11 mouse cellular contexts compared by ENCODE assay signal in the genomic region with DNA sequence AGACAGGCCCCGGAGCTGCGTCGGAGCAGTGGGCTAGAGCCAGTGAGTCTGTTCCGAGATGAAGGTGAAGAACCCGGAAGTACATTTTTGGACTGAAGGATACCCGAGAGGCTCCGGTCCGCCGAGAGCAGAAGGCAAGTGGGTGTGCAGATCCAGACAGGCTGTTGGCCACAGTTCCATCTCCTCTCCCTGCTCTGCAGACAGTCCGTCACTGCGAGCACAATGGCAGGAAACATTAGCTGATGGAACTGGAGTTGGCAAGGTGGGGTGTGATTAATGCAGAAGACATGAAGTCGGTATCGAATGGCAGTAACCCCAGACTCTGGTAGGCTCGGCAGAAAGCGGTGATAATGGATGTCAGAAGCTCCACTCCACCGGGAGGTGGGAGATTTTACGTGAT. TPM values are rescaled to one million over a fixed set of nuclear protein-coding genes. Genes with fewer than 3 reads are reported as not detected.
A peak's percentile ranks its signal among the peaks of the same experiment; 100 is the strongest.
DNase-seq lines count a peak whose midpoint lies in the region; ATAC-seq and TF ChIP-seq lines count a peak whose summit lies in the region.
"Had no signal": no experiment of that assay in that cellular context is flagged by ENCODE, and none has a peak within 500 bp of the region (broad histone marks: within the 10 kb centered on the region; RNA-seq: fewer than 3 reads in every experiment).

No protein-coding gene starts in this region.

- no peak for TF ChIP-seq CTCF in thymus, adult 2 months (IDR thresholded peaks at IDR 0.05; ENCODE audit: borderline replicate concordance, control insufficient read depth, extremely low read depth, insufficient read depth, low read length, poor library complexity)

- H3K4me1 ChIP-seq in lung, embryonic 15.5 days, result peaks cover 24% of the 10 kb centered on the region
- peaks cover 21% of the 10 kb centered on the region for H3K4me1 ChIP-seq in intestine, embryonic 16.5 days (ENCODE audit: control insufficient read depth, insufficient read depth, low read length)
- H3K4me1 ChIP-seq in thymus, adult 2 months (replicated peaks; ENCODE audit: control insufficient read depth, insufficient read depth, low read length), result no peaks in the 10 kb centered on the region

- DNase-seq in cerebellum, postnatal 10 days, result peak; percentile 48 to 49
- DNase-seq in cerebellum, adult 9-11 months, result no peak
- no peak for DNase-seq in lung, postnatal 14 days
- DNase-seq in thymus, adult 2 months, result no peak
- no peak for DNase-seq in spleen, postnatal 4 days (ENCODE audit: low spot score in 2 of 2)
- DNase-seq: midbrain, embryonic 14.5 days; thymus, postnatal 36 days had no signal

- 30% methylated on average over 17 of the region's 17 CpGs for WGBS in lung, embryonic 15.5 days
- 47% methylated on average over 17 of the region's 17 CpGs for WGBS in intestine, embryonic 16.5 days
- WGBS in thymus, adult 2 months, result 84% methylated on average over 17 of the region's 17 CpGs

- no peak for ATAC-seq in lung, embryonic 15.5 days (ENCODE audit: borderline replicate concordance, extremely low read depth, low FRiP score, low TSS enrichment)
- ATAC-seq in intestine, embryonic 16.5 days, result no peak

- no peaks in the 10 kb centered on the region for H3K36me3 ChIP-seq in lung, embryonic 15.5 days
- no peaks in the 10 kb centered on the region for H3K36me3 ChIP-seq in intestine, embryonic 16.5 days (ENCODE audit: control insufficient read depth, insufficient read depth, low read length)
- no peaks in the 10 kb centered on the region for H3K36me3 ChIP-seq in myocyte (ENCODE audit: control insufficient read depth, insufficient read depth)
- H3K36me3 ChIP-seq in thymus, adult 2 months (ENCODE audit: control insufficient read depth, insufficient read depth, low read length), result no peaks in the 10 kb centered on the region
- H3K36me3 ChIP-seq: limb, embryonic 13.5 days had no signal

- H3K4me2 ChIP-seq in lung, embryonic 15.5 days, result peak overlapping the region; percentile 21; the same call in 1 of the 2 replicates
- H3K4me2 ChIP-seq in intestine, embryonic 16.5 days (ENCODE audit: low read depth, low read length), result 0 out of 2 replicates have a peak overlapping the region, but pooled peaks have one; percentile 2
- peak overlapping the region; percentile 62 for H3K4me2 ChIP-seq in myocyte (ENCODE audit: low read depth)
- H3K4me2 ChIP-seq: limb, embryonic 13.5 days had no signal

- H3K27me3 ChIP-seq in lung, embryonic 15.5 days, result no peaks in the 10 kb centered on the region
- H3K27me3 ChIP-seq in intestine, embryonic 16.5 days (replicated peaks; ENCODE audit: control insufficient read depth, insufficient read depth, low read length), result no peaks in the 10 kb centered on the region
- no peaks in the 10 kb centered on the region for H3K27me3 ChIP-seq in myocyte (ENCODE audit: control insufficient read depth, insufficient read depth, insufficient read length)
- no peaks in the 10 kb centered on the region for H3K27me3 ChIP-seq in thymus, adult 2 months (ENCODE audit: control insufficient read depth, insufficient read depth, low read length)
- H3K27me3 ChIP-seq: limb, embryonic 13.5 days had no signal

- H3K79me2 ChIP-seq in myocyte (ENCODE audit: control insufficient read depth, insufficient read depth), result no peaks in the 10 kb centered on the region

- no peak overlapping the region for H3K4me3 ChIP-seq in lung, embryonic 15.5 days
- no peak overlapping the region for H3K4me3 ChIP-seq in intestine, embryonic 16.5 days (ENCODE audit: low read length)
- H3K4me3 ChIP-seq in myocyte, result no peak overlapping the region
- H3K4me3 ChIP-seq in thymus, adult 2 months (ENCODE audit: control insufficient read depth, insufficient read depth, low read length), result no peak overlapping the region
- H3K4me3 ChIP-seq: limb, embryonic 13.5 days had no signal

- no peak overlapping the region for H3ac ChIP-seq in myocyte (ENCODE audit: control insufficient read depth, insufficient read length)

- no peak for TF ChIP-seq POLR2A in myocyte (IDR thresholded peaks at IDR 0.05; ENCODE audit: insufficient read length, low read depth)
- no peak for TF ChIP-seq POLR2A in thymus, adult 2 months (IDR thresholded peaks at IDR 0.05; ENCODE audit: control insufficient read depth, extremely low read depth, insufficient read depth, low read length, poor library complexity)

- no peak overlapping the region for H3K27ac ChIP-seq in lung, embryonic 15.5 days
- no peak overlapping the region for H3K27ac ChIP-seq in intestine, embryonic 16.5 days (ENCODE audit: low read length)
- no peak overlapping the region for H3K27ac ChIP-seq in thymus, adult 2 months (ENCODE audit: control insufficient read depth, insufficient read depth, low read length)
- H3K27ac ChIP-seq: limb, embryonic 13.5 days had no signal

- H3K9ac ChIP-seq in lung, embryonic 15.5 days, result no peak overlapping the region
- no peak overlapping the region for H3K9ac ChIP-seq in intestine, embryonic 16.5 days (ENCODE audit: low read depth, low read length)
- H3K9ac ChIP-seq: limb, embryonic 13.5 days had no signal

- H3K9me3 ChIP-seq in lung, embryonic 15.5 days, result no peaks in the 10 kb centered on the region
- H3K9me3 ChIP-seq in intestine, embryonic 16.5 days (ENCODE audit: control insufficient read depth, low read length), result no peaks in the 10 kb centered on the region
- H3K9me3 ChIP-seq: limb, embryonic 13.5 days had no signal

TF ChIP-seq in myocyte, 11 proteins besides CTCF, POLR2A, EP300 and RAD21:
- no peak for TF ChIP-seq REST (IDR thresholded peaks at IDR 0.05; ENCODE audit: insufficient read depth, insufficient read length)

RNA-seq across cellular contexts. Expression of gene Vps8, which starts 20.9 kb away (rescaled TPM):
- 14.3 and 15.5 TPM in 2 replicates for polyA plus RNA-seq in lung, embryonic 15.5 days (2015; fragmentation: Nextera tagmentation; extraction: Ambion mirVana)
- 16.6 and 18.2 TPM in 2 replicates for polyA plus RNA-seq in intestine, embryonic 16.5 days (2015; fragmentation: Nextera tagmentation; extraction: Ambion mirVana)
- 19.4 TPM for polyA plus RNA-seq in myocyte (2012; fragmentation: generic; extraction: Trizol)
- 15.3 and 15.9 TPM in 2 replicates for polyA plus RNA-seq in thymus, adult 2 months (2012; rRNA removed)

Comparison
In these comparisons a context has a peak if more than half of its experiments do, and no peak if none do; other contexts are left out.
1. DNase-seq: peak in cerebellum, postnatal 10 days (2 of 2); none in cerebellum, adult 9-11 months (single experiment), lung, postnatal 14 days (single experiment), thymus, adult 2 months (single experiment) and spleen, postnatal 4 days (0 of 2).
2. H3K4me2 ChIP-seq: peak in every context shown above with its lines; median percentile 62 in myocyte; 21 in lung, embryonic 15.5 days; 2 in intestine, embryonic 16.5 days.